Mouse (Mus musculus) heart, embryonic 12.5 days (tissue): ENCODE results near the gene Hoxb4. TPM values are rescaled to one million over a fixed set of nuclear protein-coding genes. Genes with fewer than 3 reads are reported as not detected.

ENCODE experiments used
- ATAC-seq: fragments of 200-750 bp; cut with Nextera tagmentation; 2 replicates; pipeline ENCODE4 v1.8.0; 2017; ENCODE audit warnings: moderate TSS enrichment, moderate library complexity; ENCODE audit not compliant: insufficient number of reproducible peaks, low FRiP score
- H3K27ac ChIP-seq: fragments of 300-500 bp; sonication (generic); 2 replicates; pipeline ENCODE4 v1.5.1; 2016; ENCODE audit warnings: mild to moderate bottlenecking, moderate library complexity; ENCODE audit not compliant: poor library complexity, severe bottlenecking
- H3K27me3 ChIP-seq: fragments of 300-500 bp; sonication (generic); replicated peaks from 2 replicates; pipeline ENCODE4 v1.6.1; 2016; ENCODE audit warnings: mild to moderate bottlenecking, moderate library complexity
- H3K36me3 ChIP-seq: fragments of 300-500 bp; sonication (generic); 2 replicates; pipeline ENCODE4 v1.6.1; 2016; ENCODE audit warnings: mild to moderate bottlenecking, moderate library complexity
- H3K4me1 ChIP-seq: fragments of 300-500 bp; sonication (generic); replicated peaks from 2 replicates; pipeline ENCODE4 v1.6.1; 2016; ENCODE audit warnings: mild to moderate bottlenecking
- H3K4me2 ChIP-seq: fragments of 300-500 bp; sonication (generic); 2 replicates; pipeline ENCODE4 v1.6.1; 2016; ENCODE audit warnings: mild to moderate bottlenecking, moderate library complexity
- H3K4me3 ChIP-seq: fragments of 300-500 bp; sonication (generic); 2 replicates; pipeline ENCODE4 v1.5.1; 2016; ENCODE audit warnings: mild to moderate bottlenecking
- H3K9ac ChIP-seq: fragments of 300-500 bp; sonication (generic); 2 replicates; pipeline ENCODE4 v1.6.1; 2016; ENCODE audit warnings: mild to moderate bottlenecking, moderate library complexity
- H3K9me3 ChIP-seq: fragments of 300-500 bp; sonication (generic); replicated peaks from 2 replicates; pipeline ENCODE4 v1.6.1; 2016; ENCODE audit warnings: mild to moderate bottlenecking, moderate library complexity
- WGBS: fragments of 180-500 bp; shearing (Covaris S2); methylation state at CpG from one replicate; pipeline ENCODE4 v1.1.7; 2016; 5-methylcytosine and 5-hydroxymethylcytosine counted together
- polyA plus RNA-seq: library from polyadenylated mRNA; unstranded; fragments of >200 nt; fragmentation: Nextera tagmentation; extraction: Ambion mirVana; gene quantifications from 2 replicates; pipeline ENCODE4 v1.2.1, GENCODE M21; 2016

Gene Hoxb4
- polyA plus RNA-seq, 1 experiment from 2014 or later: 0.32 TPM

DNA sequence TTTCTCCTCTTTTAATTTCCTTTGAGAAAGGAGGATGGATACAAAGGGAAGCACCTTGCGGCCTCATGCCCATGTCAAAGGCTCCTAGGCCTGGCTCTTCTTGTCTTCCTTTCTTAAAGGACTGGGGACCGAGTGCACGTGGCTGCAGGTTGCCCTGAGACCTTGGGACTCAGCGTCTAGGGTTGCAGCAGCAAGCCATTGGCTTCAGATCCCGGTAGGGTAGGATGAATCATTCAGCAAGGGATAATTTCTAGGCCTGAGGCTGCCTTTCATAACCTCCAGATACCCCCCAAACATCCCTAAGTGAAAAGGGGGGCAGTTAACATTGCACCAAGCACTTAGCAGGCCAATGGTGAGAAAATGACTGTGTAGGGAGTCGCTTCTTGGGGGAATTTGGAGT is 7.0 kb upstream of the Hoxb4 start:
- H3K4me3 ChIP-seq: peak overlapping the region; percentile 28
- H3K27me3 ChIP-seq: peaks cover 100% of the 10 kb centered on the region
- no peaks in the 10 kb centered on the region for H3K9me3 ChIP-seq
- no peak for ATAC-seq
- H3K4me2 ChIP-seq: peak overlapping the region; percentile 44
- H3K27ac ChIP-seq: no peak overlapping the region
- no peak overlapping the region for H3K9ac ChIP-seq
- H3K4me1 ChIP-seq: 0 out of 2 replicates have a peak, but pooled peaks cover 4% of the 10 kb centered on the region
- 10% methylated on average over 6 of the region's 6 CpGs for WGBS
- no peaks in the 10 kb centered on the region for H3K36me3 ChIP-seq

GRCm38 (mm10) chr11:96311520-96312417 is 6.3 kb upstream of the Hoxb4 start:
- no peak for ATAC-seq
- H3K4me2 ChIP-seq: peak overlapping the region; percentile 44
- no peaks in the 10 kb centered on the region for H3K9me3 ChIP-seq
- peak overlapping the region; percentile 28 for H3K4me3 ChIP-seq
- WGBS: 1% methylated on average over 31 of the region's 31 CpGs
- no peaks in the 10 kb centered on the region for H3K36me3 ChIP-seq
- no peak overlapping the region for H3K9ac ChIP-seq
- H3K27me3 ChIP-seq: peaks cover 100% of the 10 kb centered on the region
- H3K4me1 ChIP-seq: 0 out of 2 replicates have a peak, but pooled peaks cover 4% of the 10 kb centered on the region
- no peak overlapping the region for H3K27ac ChIP-seq

DNA sequence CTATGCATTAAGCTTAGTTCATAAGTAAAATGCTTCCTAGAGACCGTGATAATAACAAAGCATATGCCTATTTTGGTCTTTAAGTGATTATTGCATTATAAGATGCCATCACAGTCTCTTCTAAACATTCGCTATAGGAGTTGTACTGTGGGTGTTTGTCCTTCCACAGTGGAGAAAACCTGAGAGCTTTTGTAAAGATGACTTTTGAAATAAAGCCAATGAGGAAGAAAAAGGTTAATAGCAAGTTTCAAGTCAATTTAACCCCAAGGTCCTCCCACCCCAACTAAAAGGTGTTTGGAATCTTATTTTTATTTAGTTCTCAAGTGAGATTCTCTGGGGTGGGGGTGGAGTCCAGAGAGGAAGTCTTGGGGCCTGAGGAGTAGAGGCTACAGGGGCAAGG is 4.9 kb upstream of the Hoxb4 start:
- ATAC-seq: no peak
- Histone ChIP-seq H3K27ac (no peak overlapping the region), H3K9me3 (no peaks in the 10 kb centered on the region), H3K27me3 (peaks cover 99% of the 10 kb centered on the region), H3K4me2 (no peak overlapping the region), H3K4me1 (0 out of 2 replicates have a peak, but pooled peaks cover 4% of the 10 kb centered on the region), H3K36me3 (no peaks in the 10 kb centered on the region), H3K9ac (no peak overlapping the region), H3K4me3 (no peak overlapping the region)
- WGBS: 31% methylated on average over 2 of the region's 2 CpGs

- H3K4me3 ChIP-seq: no peak overlapping the region
- ATAC-seq: no peak
- H3K9me3 ChIP-seq: no peaks in the 10 kb centered on the region
- no peak overlapping the region for H3K9ac ChIP-seq
- H3K27ac ChIP-seq: no peak overlapping the region
- H3K4me1 ChIP-seq: peaks cover 7% of the 10 kb centered on the region
- no peak overlapping the region for H3K4me2 ChIP-seq
- H3K27me3 ChIP-seq: peaks cover 99% of the 10 kb centered on the region
- no peaks in the 10 kb centered on the region for H3K36me3 ChIP-seq
- WGBS: 17% methylated on average over 12 of the region's 12 CpGs
These were observed 4.2 kb upstream of the Hoxb4 start for GRCm38 (mm10) chr11:96313806-96314428.

GRCm38 (mm10) chr11:96314671-96315343 is 3.3 kb upstream of the Hoxb4 start:
- 3% methylated on average over 34 of the region's 34 CpGs for WGBS
- Histone ChIP-seq H3K4me2 (peak overlapping the region; percentile 21; the same call in 1 of the 2 replicates), H3K27me3 (peaks cover 99% of the 10 kb centered on the region), H3K4me1 (peaks cover 12% of the 10 kb centered on the region), H3K36me3 (no peaks in the 10 kb centered on the region), H3K9me3 (no peaks in the 10 kb centered on the region), H3K4me3 (peak overlapping the region; percentile 23; the same call in 1 of the 2 replicates), H3K27ac (no peak overlapping the region), H3K9ac (no peak overlapping the region)
- ATAC-seq: no peak

GRCm38 (mm10) chr11:96315344-96315681 is 2.8 kb upstream of the Hoxb4 start:
- peaks cover 99% of the 10 kb centered on the region for H3K27me3 ChIP-seq
- H3K4me1 ChIP-seq: peaks cover 16% of the 10 kb centered on the region
- H3K4me2 ChIP-seq: peak overlapping the region; percentile 21; the same call in 1 of the 2 replicates
- no peaks in the 10 kb centered on the region for H3K36me3 ChIP-seq
- WGBS: 8% methylated on average over 5 of the region's 5 CpGs
- no peak for ATAC-seq
- H3K27ac ChIP-seq: no peak overlapping the region
- H3K9ac ChIP-seq: no peak overlapping the region
- H3K4me3 ChIP-seq: no peak overlapping the region
- H3K9me3 ChIP-seq: no peaks in the 10 kb centered on the region

DNA sequence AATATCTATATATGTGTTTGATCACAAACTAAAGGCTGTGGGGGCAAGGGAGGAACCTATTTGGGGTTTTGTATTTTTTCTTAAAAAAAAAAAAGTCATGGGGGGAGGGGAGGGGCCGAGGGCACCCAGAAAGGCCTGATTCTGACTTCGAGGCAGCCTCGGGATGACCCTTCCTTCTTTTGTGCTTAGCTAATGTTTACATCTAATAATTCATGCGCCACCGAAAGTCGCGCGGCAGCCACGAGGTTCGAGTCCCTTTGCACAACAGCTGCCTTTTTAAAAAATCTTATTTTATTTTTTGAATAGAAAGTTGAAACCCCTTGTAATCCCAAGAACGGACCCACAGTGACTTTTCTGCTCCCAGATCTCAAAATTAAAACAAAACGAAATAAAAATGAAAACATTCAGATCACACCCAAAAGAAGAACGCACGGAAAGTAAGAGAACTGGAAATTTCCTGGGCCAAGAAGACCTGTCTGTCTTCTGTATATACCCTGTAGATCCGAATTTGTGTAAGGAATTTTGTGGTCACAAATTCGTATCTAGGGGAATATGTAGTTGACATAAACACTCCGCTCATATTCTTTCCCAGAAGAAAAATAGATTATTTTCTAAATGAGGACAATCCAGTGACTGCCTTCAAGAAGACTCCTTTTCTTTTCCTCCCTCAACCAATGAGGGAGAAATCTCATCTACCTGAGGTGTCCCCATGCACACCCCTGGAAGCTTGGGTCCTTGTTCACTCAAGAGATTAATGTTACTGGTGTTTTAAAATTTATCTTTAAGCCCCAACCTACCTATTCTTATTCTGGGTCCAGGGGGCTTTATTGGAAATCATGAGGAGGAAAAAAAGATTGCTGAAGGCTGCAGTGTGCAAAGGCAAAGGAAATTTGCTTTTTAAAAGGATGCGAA is 1.1 kb upstream of the Hoxb4 start:
- H3K27me3 ChIP-seq: peaks cover 96% of the 10 kb centered on the region
- peaks cover 16% of the 10 kb centered on the region for H3K4me1 ChIP-seq
- H3K9me3 ChIP-seq: no peaks in the 10 kb centered on the region
- ATAC-seq: no peak
- H3K27ac ChIP-seq: no peak overlapping the region
- 13% methylated on average over 18 of the region's 18 CpGs for WGBS
- H3K36me3 ChIP-seq: no peaks in the 10 kb centered on the region
- no peak overlapping the region for H3K4me2 ChIP-seq
- no peak overlapping the region for H3K4me3 ChIP-seq
- no peak overlapping the region for H3K9ac ChIP-seq

DNA sequence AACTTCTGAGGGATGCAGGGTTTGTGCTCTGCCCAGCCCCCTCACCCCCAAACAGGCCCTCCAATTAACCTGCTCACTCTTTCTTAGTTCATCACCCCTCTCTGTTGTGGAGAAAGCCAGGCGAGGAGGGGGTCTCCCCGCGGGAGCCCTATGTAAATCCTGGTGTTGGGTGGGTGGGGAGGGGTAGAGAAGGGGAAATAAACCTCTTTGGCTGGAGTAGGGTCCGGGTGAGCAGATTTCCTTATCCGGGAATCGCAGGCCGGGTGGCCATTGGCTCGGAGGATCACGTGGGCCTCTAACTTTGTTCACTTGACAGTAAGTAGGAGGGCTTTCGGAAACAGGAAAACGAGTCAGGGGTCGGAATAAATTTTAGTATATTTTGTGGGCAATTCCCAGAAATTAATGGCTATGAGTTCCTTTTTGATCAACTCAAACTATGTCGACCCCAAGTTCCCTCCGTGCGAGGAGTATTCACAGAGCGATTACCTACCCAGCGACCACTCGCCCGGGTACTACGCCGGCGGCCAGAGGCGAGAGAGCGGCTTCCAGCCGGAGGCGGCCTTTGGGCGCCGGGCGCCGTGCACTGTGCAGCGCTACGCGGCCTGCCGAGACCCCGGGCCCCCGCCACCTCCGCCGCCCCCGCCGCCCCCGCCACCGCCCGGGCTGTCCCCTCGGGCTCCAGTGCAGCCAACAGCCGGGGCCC is 452 bp downstream of the Hoxb4 start:
- peak; percentile 74; the same call in 1 of the 2 replicates for ATAC-seq
- under 1% methylated on average over 40 of the region's 45 CpGs for WGBS
- H3K27ac ChIP-seq: peak overlapping the region; percentile 58; the same call in 1 of the 2 replicates

GRCm38 (mm10) chr11:96319071-96319902 is 1.2 kb downstream of the Hoxb4 start:
- Histone ChIP-seq H3K4me3 (peak overlapping the region; percentile 54), H3K27ac (peak overlapping the region; percentile 58), H3K27me3 (peaks cover 96% of the 10 kb centered on the region), H3K4me2 (peak overlapping the region; percentile 66), H3K36me3 (no peaks in the 10 kb centered on the region), H3K9me3 (no peaks in the 10 kb centered on the region), H3K4me1 (peaks cover 16% of the 10 kb centered on the region), H3K9ac (peak overlapping the region; percentile 55; the same call in 1 of the 2 replicates)
- no peak for ATAC-seq
- under 1% methylated on average over 34 of the region's 34 CpGs for WGBS

More for the DNA sequence above, 452 bp downstream of the Hoxb4 start:
- H3K27me3 ChIP-seq: peaks cover 96% of the 10 kb centered on the region
- no peaks in the 10 kb centered on the region for H3K36me3 ChIP-seq
- no peaks in the 10 kb centered on the region for H3K9me3 ChIP-seq
- peaks cover 16% of the 10 kb centered on the region for H3K4me1 ChIP-seq
- H3K4me3 ChIP-seq: peak overlapping the region; percentile 54
- H3K4me2 ChIP-seq: peak overlapping the region; percentile 66
- H3K9ac ChIP-seq: peak overlapping the region; percentile 55; the same call in 1 of the 2 replicates
